Mouse (Mus musculus): ENCODE data around the gene Fstl3.

Fstl3 gene

DNA sequence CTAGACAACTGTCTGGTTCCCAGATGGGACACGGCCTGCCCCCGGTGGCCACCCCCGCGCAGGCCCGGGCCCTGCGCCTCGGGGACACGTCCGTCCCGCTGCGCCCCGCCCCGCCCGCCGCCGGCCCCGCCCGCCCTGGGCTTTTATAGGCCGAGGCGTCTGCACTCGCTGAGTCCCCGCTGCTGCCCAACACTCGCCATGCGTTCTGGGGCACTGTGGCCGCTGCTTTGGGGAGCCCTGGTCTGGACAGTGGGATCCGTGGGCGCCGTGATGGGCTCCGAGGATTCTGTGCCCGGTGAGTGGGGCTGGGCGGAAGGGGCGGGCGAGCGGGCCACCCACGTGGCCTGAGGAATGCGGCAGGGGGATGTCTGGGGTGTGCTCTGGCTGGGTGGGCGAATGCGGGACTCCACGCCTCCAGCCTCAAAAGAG is at the start of gene Fstl3:
Gene Fstl3 (plus strand): TSS at position 170 of the 429 bp plus-strand sequence.
- Histone ChIP-seq H3K36me3 (ENCODE audit: insufficient read depth, low read length) (no peaks in the 10 kb centered on the region), H3K4me3 (replicated peaks; ENCODE audit: low read length) (peak within 1 kb of the TSS; percentile 72), H3K9me3 (ENCODE audit: low read length) (no peaks in the 10 kb centered on the region), H3K27me3 (ENCODE audit: insufficient read depth, low read length) (peaks cover 52% of the 10 kb centered on the region), H3K4me1 (replicated peaks; ENCODE audit: low read depth, low read length) (peaks cover 74% of the 10 kb centered on the region)
- TF ChIP-seq POU5F1 (IDR thresholded peaks at IDR 0.05; ENCODE audit: borderline replicate concordance, low read length): no peak
- TF ChIP-seq CTCF (conservative IDR thresholded peaks at IDR 0.05; ENCODE audit: low read length): no peak

DNA sequence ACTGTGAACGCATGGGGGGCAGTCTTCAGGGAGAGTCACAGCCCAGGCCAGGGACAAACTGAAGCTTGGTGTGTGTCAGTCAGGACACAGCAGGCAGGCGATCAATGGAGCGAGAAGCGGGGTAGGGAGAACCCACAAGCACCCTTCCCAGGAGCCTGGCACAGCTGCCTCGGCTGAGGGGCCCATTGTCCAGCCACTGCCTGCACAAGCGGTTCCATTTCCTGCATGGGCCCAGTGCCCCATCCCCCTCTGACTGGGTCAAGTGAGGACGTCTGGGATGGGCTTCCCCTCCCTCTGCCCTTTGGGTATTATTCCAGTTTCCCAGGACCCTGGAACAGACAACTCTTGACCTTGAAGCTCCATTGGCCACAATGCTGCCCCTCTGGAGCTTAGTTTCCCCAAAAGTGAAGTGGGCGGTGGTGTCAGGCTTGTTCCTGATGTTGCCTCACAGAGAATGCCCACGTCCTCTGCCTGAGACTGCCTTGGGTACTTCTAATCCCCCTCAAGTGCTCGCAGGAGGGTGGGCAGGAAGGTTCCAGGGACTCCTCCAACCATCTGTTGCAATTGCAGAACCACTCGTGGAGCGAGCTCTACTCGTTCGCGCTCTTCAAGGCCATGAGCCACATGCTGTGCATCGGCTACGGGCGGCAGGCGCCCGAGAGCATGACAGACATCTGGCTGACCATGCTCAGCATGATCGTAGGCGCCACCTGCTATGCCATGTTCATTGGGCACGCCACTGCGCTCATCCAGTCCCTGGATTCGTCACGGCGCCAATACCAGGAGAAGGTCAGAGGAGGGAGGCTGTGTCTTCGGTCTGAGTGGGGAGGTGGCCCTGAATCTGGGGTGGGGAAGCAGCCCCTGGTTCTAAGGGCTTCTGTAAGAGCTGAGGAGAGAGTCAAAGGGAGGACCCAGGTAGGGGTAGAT is 48.5 kb upstream of the Fstl3 start:
- peaks cover 13% of the 10 kb centered on the region for H3K9me3 ChIP-seq (ENCODE audit: low read length)
- TF ChIP-seq CTCF (conservative IDR thresholded peaks at IDR 0.05; ENCODE audit: low read length) (no peak), NANOG (IDR thresholded peaks at IDR 0.05; ENCODE audit: borderline replicate concordance, low read length) (no peak), POU5F1 (IDR thresholded peaks at IDR 0.05; ENCODE audit: borderline replicate concordance, low read length) (no peak)
- peaks cover 41% of the 10 kb centered on the region for H3K36me3 ChIP-seq (ENCODE audit: insufficient read depth, low read length)
- peaks cover 47% of the 10 kb centered on the region for H3K4me1 ChIP-seq (replicated peaks; ENCODE audit: low read depth, low read length)
- H3K4me3 ChIP-seq (replicated peaks; ENCODE audit: low read length): peak overlapping the region; percentile 23; the same call in 1 of the 2 replicates
- no peaks in the 10 kb centered on the region for H3K27me3 ChIP-seq (ENCODE audit: insufficient read depth, low read length)

GRCm38 (mm10) chr10:79729357-79729965 is 47.6 kb upstream of the Fstl3 start:
- no peak for TF ChIP-seq CTCF (conservative IDR thresholded peaks at IDR 0.05; ENCODE audit: low read length)
- no peak for TF ChIP-seq NANOG (IDR thresholded peaks at IDR 0.05; ENCODE audit: borderline replicate concordance, low read length)
- TF ChIP-seq POU5F1 (IDR thresholded peaks at IDR 0.05; ENCODE audit: borderline replicate concordance, low read length): no peak
- no peaks in the 10 kb centered on the region; the same call in 1 of the 2 replicates for H3K27me3 ChIP-seq (ENCODE audit: insufficient read depth, low read length)
- peaks cover 48% of the 10 kb centered on the region for H3K36me3 ChIP-seq (ENCODE audit: insufficient read depth, low read length)
- peaks cover 13% of the 10 kb centered on the region for H3K9me3 ChIP-seq (ENCODE audit: low read length)
- H3K4me1 ChIP-seq (replicated peaks; ENCODE audit: low read depth, low read length): peaks cover 47% of the 10 kb centered on the region
- no peak overlapping the region for H3K4me3 ChIP-seq (replicated peaks; ENCODE audit: low read length)

- TF ChIP-seq NANOG (IDR thresholded peaks at IDR 0.05; ENCODE audit: borderline replicate concordance, low read length) (no peak), CTCF (conservative IDR thresholded peaks at IDR 0.05; ENCODE audit: low read length) (peak; percentile 95)
- Histone ChIP-seq H3K4me1 (replicated peaks; ENCODE audit: low read depth, low read length) (peaks cover 40% of the 10 kb centered on the region), H3K36me3 (ENCODE audit: insufficient read depth, low read length) (peaks cover 48% of the 10 kb centered on the region), H3K27me3 (ENCODE audit: insufficient read depth, low read length) (no peaks in the 10 kb centered on the region; the same call in none of the 2 replicates), H3K4me3 (replicated peaks; ENCODE audit: low read length) (no peak overlapping the region), H3K9me3 (ENCODE audit: low read length) (peaks cover 16% of the 10 kb centered on the region)
Observed at GRCm38 (mm10) chr10:79732500-79732899, 44.6 kb upstream of the Fstl3 start.

- no peak for TF ChIP-seq POU5F1 (IDR thresholded peaks at IDR 0.05; ENCODE audit: borderline replicate concordance, low read length)
- TF ChIP-seq CTCF (conservative IDR thresholded peaks at IDR 0.05; ENCODE audit: low read length): no peak
- no peak for TF ChIP-seq NANOG (IDR thresholded peaks at IDR 0.05; ENCODE audit: borderline replicate concordance, low read length)
- Histone ChIP-seq H3K36me3 (ENCODE audit: insufficient read depth, low read length) (peaks cover 60% of the 10 kb centered on the region), H3K9me3 (ENCODE audit: low read length) (peaks cover 28% of the 10 kb centered on the region), H3K4me3 (replicated peaks; ENCODE audit: low read length) (no peak overlapping the region), H3K4me1 (replicated peaks; ENCODE audit: low read depth, low read length) (peaks cover 30% of the 10 kb centered on the region), H3K27me3 (ENCODE audit: insufficient read depth, low read length) (no peaks in the 10 kb centered on the region; the same call in none of the 2 replicates)
Observed at GRCm38 (mm10) chr10:79733847-79734246, 43.2 kb upstream of the Fstl3 start.

GRCm38 (mm10) chr10:79735361-79735760 is 41.7 kb upstream of the Fstl3 start:
- no peak for TF ChIP-seq NANOG (IDR thresholded peaks at IDR 0.05; ENCODE audit: borderline replicate concordance, low read length)
- TF ChIP-seq POU5F1 (IDR thresholded peaks at IDR 0.05; ENCODE audit: borderline replicate concordance, low read length): no peak
- no peak for TF ChIP-seq CTCF (conservative IDR thresholded peaks at IDR 0.05; ENCODE audit: low read length)
- peak overlapping the region; percentile 78 for H3K4me3 ChIP-seq (replicated peaks; ENCODE audit: low read length)
- no peaks in the 10 kb centered on the region; the same call in none of the 2 replicates for H3K27me3 ChIP-seq (ENCODE audit: insufficient read depth, low read length)
- H3K4me1 ChIP-seq (replicated peaks; ENCODE audit: low read depth, low read length): peaks cover 23% of the 10 kb centered on the region
- peaks cover 75% of the 10 kb centered on the region for H3K36me3 ChIP-seq (ENCODE audit: insufficient read depth, low read length)
- peaks cover 43% of the 10 kb centered on the region for H3K9me3 ChIP-seq (ENCODE audit: low read length)

- Histone ChIP-seq H3K4me1 (replicated peaks; ENCODE audit: low read depth, low read length) (peaks cover 23% of the 10 kb centered on the region), H3K36me3 (ENCODE audit: insufficient read depth, low read length) (peaks cover 81% of the 10 kb centered on the region), H3K4me3 (replicated peaks; ENCODE audit: low read length) (no peak overlapping the region), H3K27me3 (ENCODE audit: insufficient read depth, low read length) (no peaks in the 10 kb centered on the region; the same call in none of the 2 replicates), H3K9me3 (ENCODE audit: low read length) (peaks cover 57% of the 10 kb centered on the region)
- TF ChIP-seq CTCF (conservative IDR thresholded peaks at IDR 0.05; ENCODE audit: low read length) (no peak), POU5F1 (IDR thresholded peaks at IDR 0.05; ENCODE audit: borderline replicate concordance, low read length) (no peak), NANOG (IDR thresholded peaks at IDR 0.05; ENCODE audit: borderline replicate concordance, low read length) (no peak)
Observed at GRCm38 (mm10) chr10:79736706-79737105, 40.4 kb upstream of the Fstl3 start.

- peaks cover 86% of the 10 kb centered on the region for H3K36me3 ChIP-seq (ENCODE audit: insufficient read depth, low read length)
- peaks cover 16% of the 10 kb centered on the region for H3K4me1 ChIP-seq (replicated peaks; ENCODE audit: low read depth, low read length)
- TF ChIP-seq NANOG (IDR thresholded peaks at IDR 0.05; ENCODE audit: borderline replicate concordance, low read length) (no peak), CTCF (conservative IDR thresholded peaks at IDR 0.05; ENCODE audit: low read length) (no peak; the same call in 1 of the 2 replicates), POU5F1 (IDR thresholded peaks at IDR 0.05; ENCODE audit: borderline replicate concordance, low read length) (no peak)
- H3K27me3 ChIP-seq (ENCODE audit: insufficient read depth, low read length): no peaks in the 10 kb centered on the region; the same call in none of the 2 replicates
- H3K9me3 ChIP-seq (ENCODE audit: low read length): peaks cover 71% of the 10 kb centered on the region
- peak overlapping the region; percentile 48 for H3K4me3 ChIP-seq (replicated peaks; ENCODE audit: low read length)
Observed at GRCm38 (mm10) chr10:79738259-79738658, 38.8 kb upstream of the Fstl3 start.
